Mouse (Mus musculus) midbrain, postnatal 0 days (tissue): Measurements from ENCODE around the gene Hsf4. TPM values are rescaled to one million over a fixed set of nuclear protein-coding genes. Genes with fewer than 3 reads are reported as not detected.
"Not testable (repeated sequence)": the region's sequence is repeated elsewhere in the genome, so short reads cannot be mapped to it uniquely, and the experiment has no call there.

Experiments used
- ATAC-seq: fragments of 200-750 bp; cut with Nextera tagmentation; 2 replicates; pipeline ENCODE4 v1.8.0; 2017; ENCODE audit warnings: moderate number of reproducible peaks, mild to moderate bottlenecking, moderate TSS enrichment, moderate library complexity; ENCODE audit not compliant: low FRiP score
- DNase-seq: peaks from one replicate; pipeline ENCODE4 v3.0.0-alpha.2; 2015; ENCODE audit warnings: low spot score
- H3K27ac ChIP-seq: fragments of 300-500 bp; sonication (generic); 2 replicates; pipeline ENCODE4 v1.5.1; 2014; ENCODE audit warnings: low read depth, mild to moderate bottlenecking, low read length, mixed read lengths
- H3K27me3 ChIP-seq: fragments of 300-500 bp; sonication (generic); 2 replicates; pipeline ENCODE4 v1.6.1; 2014; ENCODE audit warnings: low read length, control low read depth, mixed read lengths; ENCODE audit not compliant: insufficient read depth
- H3K36me3 ChIP-seq: fragments of 300-500 bp; sonication (generic); 2 replicates; pipeline ENCODE4 v1.6.1; 2014; ENCODE audit warnings: low read length, control low read depth, mixed read lengths; ENCODE audit not compliant: insufficient read depth
- H3K4me1 ChIP-seq: fragments of 300-500 bp; sonication (generic); 2 replicates; pipeline ENCODE4 v1.6.1; 2014; ENCODE audit warnings: mild to moderate bottlenecking, control low read depth, antibody characterized with exemption, low read length, mixed read lengths; ENCODE audit not compliant: insufficient read depth
- H3K4me2 ChIP-seq: fragments of 300-500 bp; sonication (generic); 2 replicates; pipeline ENCODE4 v1.6.1; 2014; ENCODE audit warnings: low read depth, mild to moderate bottlenecking, low read length, mixed read lengths; ENCODE audit not compliant: poor library complexity, severe bottlenecking
- H3K4me3 ChIP-seq: fragments of 300-500 bp; sonication (generic); 2 replicates; pipeline ENCODE4 v1.5.1; 2014; ENCODE audit warnings: low read depth, mild to moderate bottlenecking, low read length, moderate library complexity
- H3K9ac ChIP-seq: fragments of 300-500 bp; sonication (generic); replicated peaks from 2 replicates; pipeline ENCODE4 v1.6.1; 2014; ENCODE audit warnings: mild to moderate bottlenecking, low read length, moderate library complexity, mixed read lengths; ENCODE audit not compliant: poor library complexity, severe bottlenecking
- H3K9me3 ChIP-seq: fragments of 300-500 bp; sonication (generic); 2 replicates; pipeline ENCODE4 v1.6.1; 2016; ENCODE audit warnings: low read length, control low read depth
- CTCF ChIP-seq: IDR thresholded peaks from 2 replicates; pipeline ENCODE4 v1.5.1; 2016; ENCODE audit warnings: antibody characterized with exemption, mild to moderate bottlenecking
- WGBS: fragments of 180-500 bp; shearing (Covaris S2); extraction: QIAGEN DNeasy Blood & Tissue Kit; methylation state at CpG from one replicate; pipeline ENCODE4 v1.1.7; 2014; 5-methylcytosine and 5-hydroxymethylcytosine counted together
- polyA plus RNA-seq: library from polyadenylated mRNA; unstranded; fragments of >200 nt; fragmentation: Nextera tagmentation; extraction: Ambion mirVana; gene quantifications from 2 replicates; pipeline ENCODE4 v1.2.1, GENCODE M21; 2015
- total RNA-seq: library from RNA; depleted of rRNA; stranded (reverse); fragments of >200 nt; gene quantifications from 2 replicates; pipeline ENCODE4 v1.2.3, GENCODE M21; 2014

Hsf4 gene
- total and polyA plus RNA-seq, 2 experiments from 2014 or later: 0.33 to 0.43 TPM

- DNase-seq (no peak), ATAC-seq (no peak)
- Histone ChIP-seq H3K9ac (no peak overlapping the region), H3K9me3 (no peaks in the 10 kb centered on the region), H3K27ac (no peak overlapping the region), H3K4me2 (no peak overlapping the region), H3K36me3 (peaks cover 13% of the 10 kb centered on the region), H3K4me1 (no peaks in the 10 kb centered on the region), H3K4me3 (no peak overlapping the region), H3K27me3 (no peaks in the 10 kb centered on the region)
- TF ChIP-seq CTCF: no peak
- 84% methylated on average over 12 of the region's 12 CpGs for WGBS
These were observed 37.9 kb upstream of the Hsf4 start for GRCm38 (mm10) chr8:105231503-105232320.

DNA sequence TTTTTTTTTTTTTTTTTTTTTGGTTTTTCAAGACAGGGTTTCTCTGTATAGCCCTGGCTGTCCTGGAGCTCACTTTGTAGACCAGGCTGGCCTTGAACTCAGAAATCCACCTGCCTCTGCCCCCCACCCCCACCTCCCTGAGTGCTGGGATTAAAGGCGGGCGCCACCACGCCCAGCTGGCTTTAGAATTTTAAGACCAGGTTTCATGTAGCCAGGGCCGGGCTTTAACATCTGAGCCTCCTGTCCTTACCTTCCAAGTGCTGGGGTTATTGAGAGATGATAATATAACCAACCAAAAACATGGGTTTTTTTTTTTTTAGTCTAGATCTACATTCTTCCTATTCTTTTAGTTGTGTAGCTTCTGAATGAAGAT lies 37.3 kb upstream of the Hsf4 start:
- H3K27ac ChIP-seq, ATAC-seq, DNase-seq, H3K4me3 ChIP-seq, H3K9ac ChIP-seq, H3K27me3 ChIP-seq, H3K4me2 ChIP-seq, H3K9me3 ChIP-seq, H3K4me1 ChIP-seq: not testable (repeated sequence)
- WGBS: 87% methylated on average over 4 of the region's 4 CpGs
- H3K36me3 ChIP-seq: peaks cover 13% of the 10 kb centered on the region

- Histone ChIP-seq H3K27ac (no peak overlapping the region), H3K4me1 (no peaks in the 10 kb centered on the region), H3K4me2 (no peak overlapping the region), H3K9me3 (no peaks in the 10 kb centered on the region), H3K36me3 (peaks cover 13% of the 10 kb centered on the region), H3K4me3 (no peak overlapping the region), H3K27me3 (no peaks in the 10 kb centered on the region), H3K9ac (no peak overlapping the region)
- WGBS: 79% methylated on average over 1 of the region's 1 CpGs
- ATAC-seq: no peak
- TF ChIP-seq CTCF: no peak
- DNase-seq: no peak
These were observed 36.3 kb upstream of the Hsf4 start for GRCm38 (mm10) chr8:105233126-105233935.

- H3K9me3 ChIP-seq: no peaks in the 10 kb centered on the region
These were observed 34.4 kb upstream of the Hsf4 start for GRCm38 (mm10) chr8:105235206-105235605.

DNA sequence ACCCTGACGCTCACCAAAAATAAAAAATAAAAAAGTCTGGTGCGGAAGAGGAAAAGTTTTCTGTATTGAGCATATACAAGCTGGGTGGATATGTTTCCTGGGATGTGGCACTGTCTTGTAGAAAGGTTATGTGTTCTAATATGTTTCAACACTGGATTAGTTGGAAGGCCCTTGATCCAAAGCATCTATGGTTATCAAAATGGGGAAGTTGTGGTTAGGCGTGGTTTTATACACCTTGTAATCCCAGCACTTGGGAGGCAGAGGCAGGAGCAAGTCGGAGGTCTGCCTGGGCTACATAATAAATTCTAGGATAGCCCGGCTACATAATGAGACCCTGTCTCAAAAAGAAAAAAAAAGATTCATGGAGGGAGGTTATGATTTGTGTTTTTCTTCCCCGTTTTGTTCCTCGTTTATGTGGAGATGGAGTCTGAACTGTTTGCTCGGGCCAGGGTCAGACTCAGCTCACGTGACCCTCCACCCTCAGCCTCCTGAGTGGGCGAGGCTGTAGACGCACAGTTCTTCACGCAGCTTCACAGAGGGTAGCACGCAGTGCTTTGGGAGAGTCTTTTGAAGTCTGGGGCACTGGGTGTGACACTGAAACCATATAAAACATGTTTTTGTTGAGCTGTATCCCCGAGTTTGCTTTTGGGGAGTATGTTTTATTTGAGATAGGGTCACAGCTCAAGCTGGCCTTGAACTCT lies 32.0 kb upstream of the Hsf4 start:
- H3K9ac ChIP-seq: no peak overlapping the region
- WGBS: 95% methylated on average over 14 of the region's 14 CpGs
- no peaks in the 10 kb centered on the region for H3K27me3 ChIP-seq
- H3K36me3 ChIP-seq: peaks cover 43% of the 10 kb centered on the region
- no peak for TF ChIP-seq CTCF
- no peak overlapping the region for H3K4me2 ChIP-seq
- no peaks in the 10 kb centered on the region for H3K9me3 ChIP-seq
- DNase-seq: no peak
- no peak overlapping the region for H3K27ac ChIP-seq
- H3K4me3 ChIP-seq: no peak overlapping the region
- no peak for ATAC-seq
- no peaks in the 10 kb centered on the region for H3K4me1 ChIP-seq

More at GRCm38 (mm10) chr8:105235206-105235605, 34.4 kb upstream of the Hsf4 start:
- DNase-seq (no peak), ATAC-seq (no peak)
- Histone ChIP-seq H3K4me3 (no peak overlapping the region), H3K9ac (no peak overlapping the region), H3K36me3 (peaks cover 26% of the 10 kb centered on the region), H3K4me2 (no peak overlapping the region), H3K27ac (no peak overlapping the region), H3K27me3 (no peaks in the 10 kb centered on the region), H3K4me1 (no peaks in the 10 kb centered on the region)
- no peak for TF ChIP-seq CTCF
- WGBS: 92% methylated on average over 1 of the region's 1 CpGs
